Mouse (Mus musculus) ES-E14 (cell line): ENCODE data around the gene Gm27029. TPM values are rescaled to one million over a fixed set of nuclear protein-coding genes. Genes with fewer than 3 reads are reported as not detected.

Experiments
- DNase-seq: peaks from one replicate; pipeline ENCODE4 v3.0.0-alpha.2; 2013; ENCODE audit warnings: low read depth, low spot score
- H3K27ac ChIP-seq: 2 replicates; pipeline ENCODE4 v1.5.1; 2012; ENCODE audit warnings: low read depth, mild to moderate bottlenecking, low read length, moderate library complexity, mixed read lengths; ENCODE audit not compliant: poor library complexity, insufficient read depth, severe bottlenecking
- H3K36me3 ChIP-seq: 2 replicates; pipeline ENCODE4 v1.6.1; 2012; ENCODE audit warnings: mild to moderate bottlenecking, low read length, moderate library complexity, mixed read lengths; ENCODE audit not compliant: control insufficient read depth, poor library complexity, insufficient read depth, severe bottlenecking
- H3K4me1 ChIP-seq, 2 experiments: fragments of 150-350 bp in 1 of 2; sonication (generic) in 1 of 2; 2 replicates each; pipeline ENCODE4 v1.6.1; 2012; ENCODE audit warnings: low read length in 2 of 2, mild to moderate bottlenecking in 1 of 2, mixed read lengths in 1 of 2; ENCODE audit not compliant: control insufficient read depth in 2 of 2, insufficient read depth in 2 of 2, poor library complexity in 1 of 2
- H3K4me3 ChIP-seq, 2 experiments: fragments of 150-350 bp in 1 of 2; sonication (generic) in 1 of 2; 2 replicates each; pipeline ENCODE4 v1.5.1; 2012; ENCODE audit warnings: low read length in 2 of 2, low read depth in 1 of 2, mild to moderate bottlenecking in 1 of 2, mixed read lengths in 1 of 2; ENCODE audit not compliant: insufficient read depth in 1 of 2, poor library complexity in 1 of 2, severe bottlenecking in 1 of 2
- H3K9ac ChIP-seq: 2 replicates; pipeline ENCODE4 v1.6.1; 2012; ENCODE audit warnings: low read depth, mild to moderate bottlenecking, low read length, mixed read lengths; ENCODE audit not compliant: poor library complexity, insufficient read depth, severe bottlenecking
- H3K9me3 ChIP-seq: fragments of 150-350 bp; sonication (generic); 2 replicates; pipeline ENCODE4 v1.6.1; 2012; ENCODE audit warnings: low read depth, mild to moderate bottlenecking, low read length; ENCODE audit not compliant: control insufficient read depth, insufficient read depth
- CHD2 ChIP-seq: IDR thresholded peaks from 2 replicates; pipeline ENCODE4 v1.6.1; 2014; ENCODE audit warnings: mild to moderate bottlenecking, low read depth, low read length, inconsistent platforms
- HCFC1 ChIP-seq: IDR thresholded peaks from 2 replicates; pipeline ENCODE4 v1.6.1; 2012; ENCODE audit warnings: low read length, inconsistent platforms, borderline replicate concordance; ENCODE audit not compliant: insufficient read depth
- MAFK ChIP-seq: IDR thresholded peaks from 2 replicates; pipeline ENCODE4 v1.6.1; 2014; ENCODE audit warnings: mild to moderate bottlenecking, low read depth, low read length, inconsistent platforms; ENCODE audit not compliant: insufficient read depth
- ZC3H11A ChIP-seq: IDR thresholded peaks from 2 replicates; pipeline ENCODE4 v1.6.1; 2012; ENCODE audit warnings: low read depth, mild to moderate bottlenecking, inconsistent platforms, low read length, borderline replicate concordance
- ZNF384 ChIP-seq: IDR thresholded peaks from 2 replicates; pipeline ENCODE4 v1.6.1; 2012; ENCODE audit warnings: low read depth, low read length, inconsistent platforms
- in situ Hi-C, 2 experiments: fragments of 600-800 bp; cut with MboI; formaldehyde crosslinking; loops; one replicate each; pipeline ENCODE4 v1.15.1; 2025; ENCODE audit warnings: low sequenced_read_pairs in 2 of 2, inconsistent platforms in 1 of 2; ENCODE audit not compliant: unreplicated experiment in 2 of 2
- total RNA-seq: library from RNA; depleted of rRNA; stranded (reverse); fragments of 300-350 nt; gene quantifications from 2 replicates; pipeline ENCODE4 v1.2.3, GENCODE M21; 2012

Gene Gm27029
- total RNA-seq, 1 experiment = 5.4 TPM

DNA sequence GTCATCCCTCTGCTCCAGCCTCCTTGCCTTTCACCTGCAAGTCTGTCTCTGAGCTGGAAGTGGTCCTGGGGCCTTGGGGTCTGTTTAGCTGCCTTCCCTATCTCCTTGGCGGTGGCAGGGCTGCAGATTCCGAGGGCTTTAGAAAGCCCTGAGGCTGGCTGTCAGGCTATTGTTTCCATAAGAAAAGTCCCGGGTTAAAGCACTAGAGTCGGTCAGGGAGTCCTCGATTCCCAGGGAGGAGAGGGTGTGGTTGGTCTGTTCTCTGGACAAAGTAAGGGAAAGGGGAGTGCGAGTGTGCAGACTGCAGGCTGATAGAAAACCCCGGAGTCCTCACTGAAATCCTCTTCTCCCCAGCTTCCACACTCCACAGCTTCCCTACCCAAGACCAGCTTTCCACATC, 45.6 kb upstream of the Gm27029 start:
- Histone ChIP-seq H3K9me3 (no peaks in the 10 kb centered on the region), H3K4me1 (peaks cover 5 to 15% of the 10 kb centered on the region in 2 experiments), H3K4me3 (no peak overlapping the region), H3K27ac (no peak overlapping the region), H3K9ac (no peak overlapping the region), H3K36me3 (no peaks in the 10 kb centered on the region)
- in situ Hi-C loops = no loop called here
- TF ChIP-seq HCFC1 (no peak), ZNF384 (no peak), ZC3H11A (no peak), CHD2 (no peak), MAFK (no peak)
- DNase-seq = no peak

DNA sequence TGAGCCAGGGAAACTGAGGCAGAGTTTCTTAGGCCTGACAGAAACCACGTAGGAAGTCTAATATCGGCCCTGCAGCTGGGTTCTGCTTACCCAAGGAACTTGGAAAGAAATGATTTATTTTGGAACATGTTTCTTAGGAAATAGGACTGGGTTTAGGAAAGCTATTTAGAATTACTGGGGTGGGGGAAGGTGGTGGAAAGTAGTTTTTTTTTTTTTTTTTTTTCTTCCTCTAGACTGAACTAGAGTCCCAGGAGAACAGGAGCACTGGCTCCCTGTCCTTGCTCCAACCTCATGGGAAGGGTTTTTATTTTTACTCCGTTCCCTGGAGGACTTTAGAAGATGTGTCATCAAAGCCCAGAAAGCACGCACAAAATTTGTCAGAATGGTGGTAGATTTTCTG, 44.6 kb upstream of the Gm27029 start:
- TF ChIP-seq CHD2 (no peak), HCFC1 (no peak), MAFK (no peak), ZNF384 (no peak), ZC3H11A (no peak)
- Histone ChIP-seq H3K9ac (no peak overlapping the region), H3K27ac (no peak overlapping the region), H3K36me3 (no peaks in the 10 kb centered on the region), H3K9me3 (no peaks in the 10 kb centered on the region), H3K4me3 (0 out of 4 replicates have a peak overlapping the region, but pooled peaks of 1 of the 2 experiments have one; percentile 90), H3K4me1 (peaks cover 5 to 18% of the 10 kb centered on the region in 2 experiments)
- in situ Hi-C loops = no loop called here
- no peak for DNase-seq

DNA sequence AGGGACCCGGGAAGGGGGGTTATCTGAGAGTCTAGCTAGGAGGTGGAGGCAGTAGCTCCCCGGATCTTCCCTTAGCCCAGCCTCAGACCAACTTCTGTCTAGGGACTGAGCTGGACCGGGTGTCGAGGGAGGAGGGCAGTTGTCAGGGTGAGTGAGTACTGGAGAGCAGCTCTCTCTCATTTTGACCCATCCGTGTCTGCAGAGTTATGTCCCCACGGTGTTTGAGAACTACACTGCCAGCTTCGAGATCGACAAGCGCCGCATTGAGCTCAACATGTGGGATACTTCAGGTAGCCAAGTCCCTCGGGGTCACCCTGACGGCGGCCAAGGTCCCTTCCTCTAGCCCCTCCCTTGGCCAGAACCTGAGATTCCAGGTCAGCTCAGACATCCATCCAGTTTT, 44.1 kb upstream of the Gm27029 start:
- peak overlapping the region; percentile 59 for H3K9ac ChIP-seq
- peaks cover 6 to 21% of the 10 kb centered on the region in 2 experiments for H3K4me1 ChIP-seq
- in situ Hi-C loops = no loop called here
- DNase-seq = no peak
- no peak overlapping the region for H3K27ac ChIP-seq
- no peaks in the 10 kb centered on the region for H3K9me3 ChIP-seq
- TF ChIP-seq MAFK (no peak), HCFC1 (no peak), CHD2 (no peak), ZNF384 (no peak), ZC3H11A (no peak)
- H3K4me3 ChIP-seq = peak overlapping the region; percentile 79 to 90
- H3K36me3 ChIP-seq = no peaks in the 10 kb centered on the region

DNA sequence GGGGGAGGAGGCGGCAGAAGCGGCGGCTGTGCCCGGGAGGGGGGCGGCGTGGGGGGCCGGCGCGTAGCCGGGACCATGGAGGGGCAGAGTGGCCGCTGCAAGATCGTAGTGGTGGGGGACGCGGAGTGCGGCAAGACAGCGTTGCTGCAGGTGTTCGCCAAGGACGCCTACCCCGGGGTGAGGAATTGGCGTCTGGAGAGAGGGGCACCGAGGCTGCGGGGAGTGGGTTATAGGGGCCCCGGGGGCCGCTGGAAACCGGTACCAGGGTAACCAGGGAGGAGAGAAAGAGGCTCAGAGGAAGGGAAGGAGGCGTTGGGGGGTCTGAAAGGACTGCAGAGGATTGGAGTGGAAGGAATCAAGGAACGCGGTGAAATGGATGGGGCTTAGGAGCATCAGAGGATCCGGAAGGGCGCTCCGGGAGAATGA, 43.7 kb upstream of the Gm27029 start:
- no peak overlapping the region for H3K27ac ChIP-seq

More for the DNA sequence above, 43.7 kb upstream of the Gm27029 start:
- TF ChIP-seq CHD2 = no peak
- no peak for TF ChIP-seq ZNF384
- no peak for TF ChIP-seq MAFK
- TF ChIP-seq HCFC1 = no peak
- TF ChIP-seq ZC3H11A = no peak
- DNase-seq = no peak
- in situ Hi-C loops = no loop called here
- peaks cover 10 to 22% of the 10 kb centered on the region in 2 experiments for H3K4me1 ChIP-seq
- H3K4me3 ChIP-seq = peak overlapping the region; percentile 79 to 90
- H3K36me3 ChIP-seq = no peaks in the 10 kb centered on the region
- H3K9me3 ChIP-seq = no peaks in the 10 kb centered on the region
- peak overlapping the region; percentile 59 for H3K9ac ChIP-seq
